Mouse (Mus musculus) CH12.LX (cell line): ENCODE measurements around the gene Abcc3. TPM values are rescaled to one million over a fixed set of nuclear protein-coding genes. Genes with fewer than 3 reads are reported as not detected.

Experiments used
- DNase-seq: peaks from one replicate; pipeline ENCODE4 v3.0.0-alpha.2; 2013; ENCODE audit errors: extremely low read depth
- H3K27ac ChIP-seq: 2 replicates; pipeline ENCODE4 v1.5.1; 2012; ENCODE audit warnings: low read depth, mild to moderate bottlenecking, control low read depth, moderate library complexity; ENCODE audit not compliant: insufficient read depth
- H3K27me3 ChIP-seq: replicated peaks from 2 replicates; pipeline ENCODE3; 2012; ENCODE audit warnings: inconsistent platforms
- H3K36me3 ChIP-seq, 2 experiments: replicated peaks in 1 of 2; 2 replicates each; pipeline versions ENCODE3 to v1.6.1; 2012; ENCODE audit warnings: inconsistent platforms in 1 of 2, low read length in 1 of 2, mild to moderate bottlenecking in 1 of 2, mixed read lengths in 1 of 2, moderate library complexity in 1 of 2; ENCODE audit not compliant: control insufficient read depth in 1 of 2, insufficient read depth in 1 of 2
- H3K4me1 ChIP-seq, 2 experiments: 2 replicates each; pipeline ENCODE4 v1.6.1; 2012; ENCODE audit warnings: inconsistent platforms in 1 of 2, moderate library complexity in 1 of 2; ENCODE audit not compliant: insufficient read depth in 2 of 2, control insufficient read depth in 1 of 2
- H3K4me2 ChIP-seq: 2 replicates; pipeline ENCODE4 v1.6.1; 2012; ENCODE audit warnings: low read depth, mild to moderate bottlenecking, control low read depth; ENCODE audit not compliant: poor library complexity, insufficient read depth, severe bottlenecking
- H3K4me3 ChIP-seq, 3 experiments: fragments of 150-350 bp in 1 of 3; sonication (generic) in 1 of 3; replicated peaks in 1 of 3; 2 replicates each; pipeline versions ENCODE3 to v1.5.1; 2011 to 2012; ENCODE audit warnings: low read depth in 2 of 3, low read length in 2 of 3, mild to moderate bottlenecking in 2 of 3, moderate library complexity in 2 of 3, control low read depth in 1 of 3, improper control_type of control experiment in 1 of 3, inconsistent platforms in 1 of 3, mixed read lengths in 1 of 3; ENCODE audit not compliant: poor library complexity in 1 of 3
- H3K79me2 ChIP-seq: replicated peaks from 2 replicates; pipeline ENCODE4 v1.6.1; 2012; ENCODE audit warnings: mild to moderate bottlenecking, moderate library complexity; ENCODE audit not compliant: control insufficient read depth, poor library complexity, insufficient read depth, severe bottlenecking; ENCODE audit errors: extremely low read depth
- H3K9ac ChIP-seq: 2 replicates; pipeline ENCODE4 v1.6.1; 2012; ENCODE audit warnings: low read depth, mild to moderate bottlenecking, control low read depth, moderate library complexity; ENCODE audit not compliant: insufficient read depth
- H3K9me3 ChIP-seq: replicated peaks from 2 replicates; pipeline ENCODE3; 2012; ENCODE audit warnings: low read length, inconsistent platforms, mixed read lengths
- ELF1 ChIP-seq: IDR thresholded peaks from 2 replicates; pipeline ENCODE4 v1.6.1; 2014; ENCODE audit warnings: low read depth, mild to moderate bottlenecking, inconsistent platforms, low read length, improper control_type of control experiment
- EP300 ChIP-seq: IDR thresholded peaks from 2 replicates; pipeline ENCODE4 v1.6.1; 2011; ENCODE audit warnings: low read length, improper control_type of control experiment
- ETS1 ChIP-seq: conservative IDR thresholded peaks from 2 replicates; pipeline ENCODE4 v1.6.1; 2012; ENCODE audit warnings: low read depth, mild to moderate bottlenecking, inconsistent platforms, low read length, improper control_type of control experiment, moderate library complexity
- GABPA ChIP-seq: IDR thresholded peaks from 2 replicates; pipeline ENCODE4 v1.6.1; 2012; ENCODE audit warnings: low read depth, low read length, improper control_type of control experiment, inconsistent platforms; ENCODE audit not compliant: insufficient replicate concordance
- HCFC1 ChIP-seq: IDR thresholded peaks from 2 replicates; pipeline ENCODE4 v1.6.1; 2012; ENCODE audit warnings: low read depth, mild to moderate bottlenecking, inconsistent platforms, low read length, improper control_type of control experiment
- IRF4 ChIP-seq: IDR thresholded peaks from 2 replicates; pipeline ENCODE4 v1.6.1; 2014; ENCODE audit warnings: low read depth, mild to moderate bottlenecking, inconsistent platforms, low read length, improper control_type of control experiment
- JUND ChIP-seq: conservative IDR thresholded peaks from 2 replicates; pipeline ENCODE4 v1.6.1; 2011; ENCODE audit warnings: low read depth, low read length, improper control_type of control experiment
- MAX ChIP-seq: IDR thresholded peaks from 2 replicates; pipeline ENCODE4 v1.6.1; 2011; ENCODE audit warnings: low read length, improper control_type of control experiment
- MAZ ChIP-seq: IDR thresholded peaks from 2 replicates; pipeline ENCODE4 v1.6.1; 2012; ENCODE audit warnings: low read depth, mild to moderate bottlenecking, inconsistent platforms, low read length, improper control_type of control experiment, moderate library complexity
- MEF2A ChIP-seq: IDR thresholded peaks from 2 replicates; pipeline ENCODE4 v1.6.1; 2014; ENCODE audit warnings: low read depth, mild to moderate bottlenecking, inconsistent platforms, low read length, improper control_type of control experiment, borderline replicate concordance
- MXI1 ChIP-seq: IDR thresholded peaks from 2 replicates; pipeline ENCODE4 v1.6.1; 2011; ENCODE audit warnings: mild to moderate bottlenecking, low read depth, low read length, improper control_type of control experiment
- MYC ChIP-seq: IDR thresholded peaks from 2 replicates; pipeline ENCODE4 v1.6.1; 2011; ENCODE audit warnings: low read depth, mild to moderate bottlenecking, improper control_type of control experiment, low read length
- NRF1 ChIP-seq: IDR thresholded peaks from 2 replicates; pipeline ENCODE4 v1.6.1; 2014; ENCODE audit warnings: low read depth, mild to moderate bottlenecking, inconsistent platforms, low read length, improper control_type of control experiment, moderate library complexity
- PAX5 ChIP-seq: IDR thresholded peaks from 2 replicates; pipeline ENCODE4 v1.6.1; 2012; ENCODE audit warnings: low read length, inconsistent platforms, mixed read lengths
- POLR2A ChIP-seq: IDR thresholded peaks from 2 replicates; pipeline ENCODE4 v1.6.1; 2011; ENCODE audit warnings: low read depth, mild to moderate bottlenecking, improper control_type of control experiment, low read length
- POLR2AphosphoS2 ChIP-seq: IDR thresholded peaks from 2 replicates; pipeline ENCODE4 v1.6.1; 2011; ENCODE audit warnings: low read depth, low read length, improper control_type of control experiment
- RAD21 ChIP-seq: IDR thresholded peaks from 2 replicates; pipeline ENCODE4 v1.6.1; 2011; ENCODE audit warnings: low read depth, mild to moderate bottlenecking, low read length, improper control_type of control experiment, moderate library complexity
- TBP ChIP-seq: conservative IDR thresholded peaks from 2 replicates; pipeline ENCODE4 v1.6.1; 2011; ENCODE audit warnings: low read depth, low read length, improper control_type of control experiment
- UBTF ChIP-seq: IDR thresholded peaks from 2 replicates; pipeline ENCODE4 v1.6.1; 2012; ENCODE audit warnings: low read depth, mild to moderate bottlenecking, inconsistent platforms, low read length, improper control_type of control experiment, moderate library complexity
- ZMIZ1 ChIP-seq: IDR thresholded peaks from 2 replicates; pipeline ENCODE4 v1.6.1; 2012; ENCODE audit warnings: low read depth, mild to moderate bottlenecking, inconsistent platforms, low read length, improper control_type of control experiment
- ZNF384 ChIP-seq: IDR thresholded peaks from 2 replicates; pipeline ENCODE4 v1.6.1; 2012; ENCODE audit warnings: low read depth, low read length, improper control_type of control experiment, inconsistent platforms
- dilution Hi-C: fragments of 300-500 bp; cut with MboI; formaldehyde crosslinking; loops from 2 replicates; pipeline ENCODE4 v1.14.3; 2020; ENCODE audit warnings: low sequenced_read_pairs; ENCODE audit not compliant: extremely low pct_unique_long_range_greater_than_20kb, extremely low pct_ligation_motif_present
- in situ Hi-C: fragments of 300-500 bp; cut with MboI; formaldehyde crosslinking; loops from 3 replicates; pipeline ENCODE4 v1.14.3; 2019; ENCODE audit warnings: low sequenced_read_pairs, low pct_ligation_motif_present, low pct_unique_long_range_greater_than_20kb, mixed read lengths
- polyA plus RNA-seq: library from polyadenylated mRNA; unstranded; fragments of >175 nt; gene quantifications from 2 replicates; pipeline ENCODE4 v1.2.1, GENCODE M21; 2012; ENCODE audit warnings: low read depth; ENCODE audit not compliant: insufficient read length
- total RNA-seq, 2 experiments: library from RNA; depleted of rRNA; stranded (reverse); fragments of 300-350 nt in 1 of 2; fragments of >200 nt in 1 of 2; gene quantifications; 2 replicates each; pipeline ENCODE4 v1.2.3; 2012 to 2014

The Abcc3 gene
- total and polyA plus RNA-seq, 3 experiments, result 0.21 to 0.66 (median 0.40) TPM

- Histone ChIP-seq H3K36me3 (peaks cover 4 to 13% of the 10 kb centered on the region in 2 experiments), H3K4me2 (no peak overlapping the region), H3K9me3 (peaks cover 4% of the 10 kb centered on the region), H3K27me3 (no peaks in the 10 kb centered on the region), H3K4me3 (no peak overlapping the region), H3K27ac (no peak overlapping the region), H3K4me1 (peaks cover 0 to 47% of the 10 kb centered on the region in 2 experiments; a peak in 2 of 4 replicates), H3K9ac (no peak overlapping the region), H3K79me2 (no peaks in the 10 kb centered on the region)
- TF ChIP-seq MAZ (no peak), PAX5 (no peak), POLR2AphosphoS2 (no peak), UBTF (no peak), MAX (no peak), ETS1 (no peak), JUND (no peak), GABPA (no peak), ZMIZ1 (no peak), RAD21 (no peak), POLR2A (no peak), MXI1 (no peak), MYC (no peak), HCFC1 (no peak), ELF1 (no peak), NRF1 (no peak), IRF4 (no peak), ZNF384 (no peak), EP300 (no peak), MEF2A (no peak)
- dilution Hi-C loops (no loop called here), in situ Hi-C loops (no loop called here)
- DNase-seq, result no peak
Measured at GRCm38 (mm10) chr11:94345926-94346325, 46.9 kb downstream of the Abcc3 start.

DNA sequence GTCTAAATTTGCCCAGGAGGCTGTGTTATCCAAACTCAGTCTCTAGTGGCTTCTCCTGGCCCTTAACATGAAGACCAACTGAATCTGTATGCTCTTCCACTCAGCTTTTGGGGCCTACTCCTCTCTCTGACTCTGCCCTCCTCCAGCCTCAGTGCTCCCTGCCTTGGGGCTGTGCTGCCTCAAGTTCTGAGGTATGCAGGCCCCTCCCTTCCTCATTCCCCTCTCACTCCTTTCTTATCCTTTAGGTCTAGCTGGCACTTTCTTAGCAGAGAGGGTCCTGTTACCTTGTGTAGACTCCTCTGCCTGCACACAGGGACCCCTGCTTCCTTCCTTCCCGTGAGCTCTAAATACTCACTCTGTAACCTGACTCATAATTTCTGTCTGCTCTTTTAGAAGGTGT, 48.3 kb downstream of the Abcc3 start:
- DNase-seq, result no peak
- no peaks in the 10 kb centered on the region for H3K27me3 ChIP-seq
- peaks cover 10 to 27% of the 10 kb centered on the region in 2 experiments for H3K36me3 ChIP-seq
- in situ Hi-C loops, result no loop called here
- TF ChIP-seq TBP (no peak), POLR2AphosphoS2 (no peak)
- TF ChIP-seq, all 38 proteins: peak for 0
- Histone ChIP-seq H3K4me1 (peaks cover 0 to 54% of the 10 kb centered on the region in 2 experiments; a peak in 2 of 4 replicates), H3K79me2 (no peaks in the 10 kb centered on the region), H3K9ac (no peak overlapping the region), H3K27ac (no peak overlapping the region), H3K9me3 (peaks cover 4% of the 10 kb centered on the region), H3K4me3 (no peak overlapping the region), H3K4me2 (no peak overlapping the region)
- dilution Hi-C loops, result no loop called here
